Mouse (Mus musculus) lung, embryonic 14.5 days (tissue): ENCODE measurements at regions not wholly inside any gene's neighbourhood (a gene's known extent, or its start where the extent isn't known, plus 50 kb on each side); places are given as distances from the start of the nearest gene placed in this dataset.

Experiments used
- ATAC-seq: fragments of 200-750 bp; cut with Nextera tagmentation; 2 replicates; pipeline ENCODE4 v1.8.0; 2017; ENCODE audit warnings: mild to moderate bottlenecking, moderate TSS enrichment, moderate library complexity; ENCODE audit not compliant: insufficient read depth
- DNase-seq: peaks from one replicate; pipeline ENCODE4 v3.0.0-alpha.2; 2015
- H3K27ac ChIP-seq: fragments of 300-500 bp; sonication (generic); 2 replicates; pipeline ENCODE4 v1.5.1; 2014; ENCODE audit warnings: low read depth, mild to moderate bottlenecking, moderate library complexity
- H3K27me3 ChIP-seq: fragments of 300-500 bp; sonication (generic); 2 replicates; pipeline ENCODE4 v1.6.1; 2014; ENCODE audit warnings: low read length, control low read depth; ENCODE audit not compliant: insufficient read depth
- H3K36me3 ChIP-seq: fragments of 300-500 bp; sonication (generic); 2 replicates; pipeline ENCODE4 v1.6.1; 2014; ENCODE audit warnings: control low read depth; ENCODE audit not compliant: insufficient read depth
- H3K4me1 ChIP-seq: fragments of 300-500 bp; sonication (generic); 2 replicates; pipeline ENCODE4 v1.6.1; 2014; ENCODE audit warnings: antibody characterized with exemption, control low read depth; ENCODE audit not compliant: insufficient read depth
- H3K4me2 ChIP-seq: fragments of 300-500 bp; sonication (generic); 2 replicates; pipeline ENCODE4 v1.6.1; 2014; ENCODE audit warnings: mild to moderate bottlenecking
- H3K4me3 ChIP-seq: fragments of 300-500 bp; sonication (generic); 2 replicates; pipeline ENCODE4 v1.5.1; 2014; ENCODE audit warnings: low read depth, low read length
- H3K9ac ChIP-seq: fragments of 300-500 bp; sonication (generic); 2 replicates; pipeline ENCODE4 v1.6.1; 2014
- H3K9me3 ChIP-seq: fragments of 300-500 bp; sonication (generic); 2 replicates; pipeline ENCODE4 v1.6.1; 2016; ENCODE audit warnings: low read depth, low read length, control low read depth
- CTCF ChIP-seq: IDR thresholded peaks from 2 replicates; pipeline ENCODE4 v1.5.1; 2016; ENCODE audit warnings: antibody characterized with exemption, low read depth
- WGBS: fragments of 180-500 bp; shearing (Covaris S2); extraction: QIAGEN DNeasy Blood & Tissue Kit; methylation state at CpG from one replicate; pipeline ENCODE4 v1.1.7; 2014; 5-methylcytosine and 5-hydroxymethylcytosine counted together

GRCm38 (mm10) chr19:14301176-14301943, 296.5 kb downstream of the Tle4 start:
- Histone ChIP-seq H3K4me2 (no peak overlapping the region), H3K9ac (no peak overlapping the region), H3K4me3 (no peak overlapping the region), H3K36me3 (no peaks in the 10 kb centered on the region), H3K9me3 (no peaks in the 10 kb centered on the region), H3K27ac (no peak overlapping the region), H3K4me1 (no peaks in the 10 kb centered on the region), H3K27me3 (no peaks in the 10 kb centered on the region)
- ATAC-seq (no peak), DNase-seq (no peak)
- 84% methylated on average over 6 of the region's 6 CpGs for WGBS
- TF ChIP-seq CTCF = no peak

GRCm38 (mm10) chr19:14314301-14314700, 283.6 kb downstream of the Tle4 start:
- 65% methylated on average over 7 of the region's 7 CpGs for WGBS
- H3K27me3 ChIP-seq = no peaks in the 10 kb centered on the region

GRCm38 (mm10) chr19:14319677-14320191, 278.1 kb downstream of the Tle4 start:
- no peaks in the 10 kb centered on the region for H3K36me3 ChIP-seq
- ATAC-seq (no peak), DNase-seq (no peak)
- H3K9me3 ChIP-seq = no peaks in the 10 kb centered on the region
- H3K9ac ChIP-seq = no peak overlapping the region
- 75% methylated on average over 3 of the region's 3 CpGs for WGBS
- no peak overlapping the region for H3K4me3 ChIP-seq
- no peak overlapping the region for H3K4me2 ChIP-seq
- no peak for TF ChIP-seq CTCF
- H3K4me1 ChIP-seq = no peaks in the 10 kb centered on the region
- no peak overlapping the region for H3K27ac ChIP-seq
- no peaks in the 10 kb centered on the region for H3K27me3 ChIP-seq

More at GRCm38 (mm10) chr19:14314301-14314700, 283.6 kb downstream of the Tle4 start:
- H3K36me3 ChIP-seq = no peaks in the 10 kb centered on the region
- no peak overlapping the region for H3K9ac ChIP-seq
- H3K27ac ChIP-seq = no peak overlapping the region
- no peak overlapping the region for H3K4me3 ChIP-seq
- H3K4me2 ChIP-seq = no peak overlapping the region
- no peak for TF ChIP-seq CTCF
- no peaks in the 10 kb centered on the region for H3K4me1 ChIP-seq
- DNase-seq = no peak
- ATAC-seq = no peak
- H3K9me3 ChIP-seq = no peaks in the 10 kb centered on the region

- TF ChIP-seq CTCF = no peak
- Histone ChIP-seq H3K9me3 (no peaks in the 10 kb centered on the region), H3K4me2 (no peak overlapping the region), H3K27me3 (no peaks in the 10 kb centered on the region), H3K9ac (no peak overlapping the region), H3K4me3 (no peak overlapping the region), H3K36me3 (no peaks in the 10 kb centered on the region), H3K4me1 (no peaks in the 10 kb centered on the region), H3K27ac (no peak overlapping the region)
- 73% methylated on average over 9 of the region's 9 CpGs for WGBS
- ATAC-seq (no peak), DNase-seq (no peak)
Measured at GRCm38 (mm10) chr19:14325353-14326052, 272.3 kb downstream of the Tle4 start.

GRCm38 (mm10) chr19:14333041-14334012, 264.5 kb downstream of the Tle4 start:
- no peak overlapping the region for H3K9ac ChIP-seq
- WGBS = 26% methylated on average over 6 of the region's 6 CpGs

GRCm38 (mm10) chr19:14337025-14337424, 260.8 kb downstream of the Tle4 start:
- Histone ChIP-seq H3K27me3 (no peaks in the 10 kb centered on the region), H3K9me3 (no peaks in the 10 kb centered on the region), H3K27ac (no peak overlapping the region), H3K4me1 (no peaks in the 10 kb centered on the region), H3K4me2 (no peak overlapping the region), H3K36me3 (no peaks in the 10 kb centered on the region), H3K9ac (no peak overlapping the region), H3K4me3 (no peak overlapping the region)
- no peak for TF ChIP-seq CTCF
- 55% methylated on average over 5 of the region's 5 CpGs for WGBS
- ATAC-seq (no peak), DNase-seq (no peak)

More at GRCm38 (mm10) chr19:14333041-14334012, 264.5 kb downstream of the Tle4 start:
- H3K4me1 ChIP-seq = no peaks in the 10 kb centered on the region
- TF ChIP-seq CTCF = no peak
- H3K9me3 ChIP-seq = no peaks in the 10 kb centered on the region
- no peaks in the 10 kb centered on the region for H3K36me3 ChIP-seq
- no peak overlapping the region for H3K27ac ChIP-seq
- ATAC-seq (peak; percentile 65; the same call in 1 of the 2 replicates), DNase-seq (peak; percentile 39)
- no peak overlapping the region for H3K4me3 ChIP-seq
- no peak overlapping the region for H3K4me2 ChIP-seq
- no peaks in the 10 kb centered on the region for H3K27me3 ChIP-seq
